Mouse (Mus musculus) macrophage (primary cell): ENCODE data around the gene Erbb2. TPM values are rescaled to one million over a fixed set of nuclear protein-coding genes. Genes with fewer than 3 reads are reported as not detected.

Experiments used
- H3K27ac ChIP-seq: fragments of 350-480 bp; formaldehyde crosslinking; 2 replicates; pipeline ENCODE4 v1.9.0; 2021
- H3K36me3 ChIP-seq: fragments of 350-480 bp; formaldehyde crosslinking; 2 replicates; pipeline ENCODE4 v1.9.0; 2021; ENCODE audit errors: inconsistent target
- H3K4me3 ChIP-seq: fragments of 350-480 bp; formaldehyde crosslinking; 2 replicates; pipeline ENCODE4 v1.9.0; 2021; ENCODE audit errors: inconsistent target
- H3K79me2 ChIP-seq: fragments of 350-480 bp; formaldehyde crosslinking; 2 replicates; pipeline ENCODE4 v1.9.0; 2021; ENCODE audit errors: inconsistent target
- WGBS: methylation state at CpG from one replicate; pipeline ENCODE4 v1.1.7; 2026; ENCODE audit warnings: inconsistent platforms; ENCODE audit not compliant: missing documents; 5-methylcytosine and 5-hydroxymethylcytosine counted together
- polyA plus RNA-seq: library from polyadenylated mRNA; stranded (reverse); fragments of 250-400 nt; gene quantifications from 3 replicates; pipeline ENCODE4 v1.2.4, GENCODE M21; 2018; ENCODE audit warnings: inconsistent platforms

Erbb2 gene
- polyA plus RNA-seq, 1 experiment from 2014 or later, result not detected

DNA sequence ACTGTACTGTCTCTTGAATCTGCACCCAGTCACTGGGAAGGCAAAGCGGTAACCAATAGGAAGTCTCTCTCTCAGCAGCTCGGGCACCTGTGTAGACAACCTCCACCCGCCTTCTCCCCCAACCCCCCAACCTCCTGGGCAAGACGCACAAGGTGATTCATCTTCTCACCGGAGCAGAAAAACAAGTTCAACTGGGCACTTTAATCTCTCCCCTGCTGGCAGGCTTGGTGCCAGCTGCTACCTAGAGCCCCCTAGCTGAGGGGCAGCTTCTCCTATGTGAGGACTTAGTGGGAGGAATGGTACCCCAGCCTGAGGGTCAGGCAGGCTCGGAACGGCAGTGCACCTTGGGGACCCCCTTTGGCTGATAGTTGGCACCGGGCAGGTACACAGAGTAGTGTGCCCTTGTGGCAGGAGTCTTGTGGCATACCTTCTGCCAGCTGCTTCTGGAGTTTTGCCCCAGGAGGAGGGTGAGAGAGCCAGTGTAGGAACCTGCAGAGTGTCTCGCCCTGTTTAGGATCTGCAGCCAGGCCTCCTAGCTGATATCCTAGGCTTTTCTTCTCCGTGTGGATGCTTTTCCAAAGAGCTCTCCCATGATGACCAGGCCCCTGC lies 6.8 kb downstream of the Erbb2 start:
- Histone ChIP-seq H3K27ac (no peak overlapping the region), H3K79me2 (no peaks in the 10 kb centered on the region), H3K36me3 (no peaks in the 10 kb centered on the region), H3K4me3 (no peak overlapping the region)
- WGBS, result 83% methylated on average over 10 of the region's 10 CpGs

GRCm38 (mm10) chr11:98426592-98426991 lies 14.3 kb downstream of the Erbb2 start:
- WGBS, result 91% methylated on average over 7 of the region's 7 CpGs
- Histone ChIP-seq H3K4me3 (no peak overlapping the region), H3K27ac (no peak overlapping the region), H3K36me3 (no peaks in the 10 kb centered on the region), H3K79me2 (no peaks in the 10 kb centered on the region)

DNA sequence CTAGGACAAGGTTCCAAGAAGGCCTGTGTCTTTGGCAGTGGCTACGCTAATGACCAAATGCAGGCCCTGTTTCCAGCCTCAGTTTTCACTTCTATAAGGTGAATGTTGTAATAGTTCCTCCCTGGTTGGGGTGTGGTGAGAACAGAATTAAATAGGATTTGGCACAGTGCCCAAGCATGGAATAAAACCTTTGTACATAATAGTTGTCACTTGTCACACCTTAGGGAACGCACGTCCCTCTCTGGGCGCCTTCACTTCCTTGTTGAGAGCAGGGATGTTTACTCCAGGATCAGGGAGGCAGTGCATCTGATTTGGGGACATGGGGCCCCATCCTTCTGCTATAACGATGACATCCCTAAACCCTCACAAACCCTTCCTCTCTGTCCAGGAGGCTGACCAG lies 16.2 kb downstream of the Erbb2 start:
- no peak overlapping the region for H3K4me3 ChIP-seq
- H3K27ac ChIP-seq, result no peak overlapping the region
- H3K79me2 ChIP-seq, result no peaks in the 10 kb centered on the region
- H3K36me3 ChIP-seq, result no peaks in the 10 kb centered on the region
- 81% methylated on average over 2 of the region's 5 CpGs for WGBS

GRCm38 (mm10) chr11:98431743-98432502 lies 19.7 kb downstream of the Erbb2 start:
- Histone ChIP-seq H3K36me3 (no peaks in the 10 kb centered on the region), H3K79me2 (no peaks in the 10 kb centered on the region), H3K4me3 (no peak overlapping the region), H3K27ac (no peak overlapping the region)
- 81% methylated on average over 9 of the region's 9 CpGs for WGBS

DNA sequence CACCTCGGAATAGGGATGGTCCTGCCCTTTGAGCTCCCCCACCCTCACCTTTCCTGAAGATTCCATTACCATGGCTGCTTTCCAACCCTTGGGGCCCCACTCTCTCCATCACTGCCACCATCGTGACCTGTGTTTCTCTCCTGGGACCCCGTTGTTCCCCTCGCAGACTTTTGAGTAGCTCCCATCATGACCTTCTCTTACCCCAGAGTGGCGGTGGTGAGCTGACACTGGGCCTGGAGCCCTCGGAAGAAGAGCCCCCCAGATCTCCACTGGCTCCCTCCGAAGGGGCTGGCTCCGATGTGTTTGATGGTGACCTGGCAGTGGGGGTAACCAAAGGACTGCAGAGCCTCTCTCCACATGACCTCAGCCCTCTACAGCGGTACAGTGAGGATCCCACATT lies 23.5 kb downstream of the Erbb2 start:
- H3K36me3 ChIP-seq, result no peaks in the 10 kb centered on the region
- no peaks in the 10 kb centered on the region for H3K79me2 ChIP-seq
- no peak overlapping the region for H3K4me3 ChIP-seq
- no peak overlapping the region for H3K27ac ChIP-seq
- WGBS, result 89% methylated on average over 9 of the region's 9 CpGs

DNA sequence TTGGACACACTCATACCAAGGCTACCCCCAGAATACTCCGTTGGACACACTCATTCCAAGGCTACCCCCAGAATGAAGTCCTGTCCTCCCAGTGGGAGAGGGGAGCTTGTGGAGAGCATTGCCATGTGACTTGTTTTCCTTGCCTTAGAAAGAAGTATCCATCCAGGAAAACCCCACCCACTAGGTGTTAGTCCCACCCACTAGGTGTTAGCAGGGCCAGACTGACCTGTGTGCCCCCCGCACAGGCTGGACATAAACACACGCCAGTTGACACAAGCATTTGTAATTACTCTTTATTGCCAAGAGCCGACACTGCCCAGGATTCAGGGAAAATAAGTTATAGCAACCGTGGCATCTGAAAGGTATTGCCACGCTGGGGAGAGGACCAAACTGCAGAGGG lies 25.2 kb downstream of the Erbb2 start:
- Histone ChIP-seq H3K36me3 (no peaks in the 10 kb centered on the region), H3K27ac (no peak overlapping the region), H3K4me3 (no peak overlapping the region), H3K79me2 (no peaks in the 10 kb centered on the region)
- 92% methylated on average over 6 of the region's 6 CpGs for WGBS

GRCm38 (mm10) chr11:98438331-98439158 lies 26.3 kb downstream of the Erbb2 start, which contains the start of gene Mien1:
Gene Mien1, minus strand, starts transcription at chr11:98438991.
- Histone ChIP-seq H3K36me3 (no peaks in the 10 kb centered on the region), H3K79me2 (no peaks in the 10 kb centered on the region), H3K27ac (peak within 1 kb of the TSS; percentile 78), H3K4me3 (peak within 1 kb of the TSS; percentile 88)
- WGBS, result 4% methylated on average over 43 of the region's 43 CpGs

- H3K79me2 ChIP-seq, result no peaks in the 10 kb centered on the region
- WGBS, result 100% methylated on average over 1 of the region's 1 CpGs
- no peak overlapping the region for H3K27ac ChIP-seq
- H3K4me3 ChIP-seq, result no peak overlapping the region
- no peaks in the 10 kb centered on the region for H3K36me3 ChIP-seq
Observed at GRCm38 (mm10) chr11:98443688-98444087, 31.4 kb downstream of the Erbb2 start.

DNA sequence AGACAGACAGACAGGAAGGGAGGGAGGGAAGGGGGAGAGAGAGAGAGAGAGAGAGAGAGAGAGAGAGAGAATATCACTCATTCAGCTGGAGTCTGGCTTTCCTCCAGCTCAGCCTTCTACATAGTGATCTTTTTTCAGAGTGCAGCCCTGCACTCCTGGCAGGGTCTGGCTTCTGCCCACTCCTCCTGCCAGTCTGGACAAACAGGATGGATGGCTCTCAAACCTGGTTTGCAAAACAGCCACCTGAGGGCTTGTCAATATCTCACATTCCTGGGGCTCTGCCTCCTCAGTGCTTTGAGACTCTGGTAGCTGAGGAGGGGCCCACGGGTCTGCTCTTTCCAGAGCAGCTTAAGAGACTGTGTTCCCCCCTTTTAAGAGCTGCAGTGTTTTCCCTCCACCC lies 33.0 kb downstream of the Erbb2 start:
- no peaks in the 10 kb centered on the region for H3K36me3 ChIP-seq
- 56% methylated on average over 1 of the region's 1 CpGs for WGBS
- no peak overlapping the region for H3K4me3 ChIP-seq
- H3K27ac ChIP-seq, result no peak overlapping the region
- H3K79me2 ChIP-seq, result no peaks in the 10 kb centered on the region

DNA sequence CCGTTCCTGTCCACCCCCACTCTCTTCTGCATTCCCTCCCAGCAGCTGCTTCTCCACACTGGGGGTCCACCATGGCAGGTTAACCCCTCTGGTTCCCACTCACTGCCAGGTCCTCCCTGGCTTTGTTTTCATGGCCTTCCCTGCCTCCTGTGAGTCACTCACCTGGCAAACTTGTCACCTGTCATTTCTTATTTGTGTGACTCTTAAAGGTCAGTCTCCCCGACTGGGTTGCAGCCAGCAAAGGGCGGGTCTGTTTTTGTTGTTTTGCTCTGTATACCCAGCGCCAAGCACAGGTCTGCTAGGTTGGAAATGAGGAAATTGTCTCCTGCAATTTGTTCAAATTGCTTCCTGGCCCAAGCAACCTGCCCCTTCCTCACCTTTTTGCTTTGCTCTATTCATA lies 33.4 kb downstream of the Erbb2 start:
- Histone ChIP-seq H3K36me3 (no peaks in the 10 kb centered on the region), H3K4me3 (no peak overlapping the region), H3K27ac (no peak overlapping the region), H3K79me2 (no peaks in the 10 kb centered on the region)
- 84% methylated on average over 4 of the region's 4 CpGs for WGBS

GRCm38 (mm10) chr11:98446213-98446561 lies 33.9 kb downstream of the Erbb2 start, which contains the start of gene Grb7:
Gene Grb7, plus strand, starts transcription at chr11:98446394.
- no peak within 1 kb of the TSS for H3K4me3 ChIP-seq
- H3K79me2 ChIP-seq, result no peaks in the 10 kb centered on the region
- H3K27ac ChIP-seq, result no peak within 1 kb of the TSS
- WGBS, result 55% methylated on average over 5 of the region's 5 CpGs
- H3K36me3 ChIP-seq, result no peaks in the 10 kb centered on the region

DNA sequence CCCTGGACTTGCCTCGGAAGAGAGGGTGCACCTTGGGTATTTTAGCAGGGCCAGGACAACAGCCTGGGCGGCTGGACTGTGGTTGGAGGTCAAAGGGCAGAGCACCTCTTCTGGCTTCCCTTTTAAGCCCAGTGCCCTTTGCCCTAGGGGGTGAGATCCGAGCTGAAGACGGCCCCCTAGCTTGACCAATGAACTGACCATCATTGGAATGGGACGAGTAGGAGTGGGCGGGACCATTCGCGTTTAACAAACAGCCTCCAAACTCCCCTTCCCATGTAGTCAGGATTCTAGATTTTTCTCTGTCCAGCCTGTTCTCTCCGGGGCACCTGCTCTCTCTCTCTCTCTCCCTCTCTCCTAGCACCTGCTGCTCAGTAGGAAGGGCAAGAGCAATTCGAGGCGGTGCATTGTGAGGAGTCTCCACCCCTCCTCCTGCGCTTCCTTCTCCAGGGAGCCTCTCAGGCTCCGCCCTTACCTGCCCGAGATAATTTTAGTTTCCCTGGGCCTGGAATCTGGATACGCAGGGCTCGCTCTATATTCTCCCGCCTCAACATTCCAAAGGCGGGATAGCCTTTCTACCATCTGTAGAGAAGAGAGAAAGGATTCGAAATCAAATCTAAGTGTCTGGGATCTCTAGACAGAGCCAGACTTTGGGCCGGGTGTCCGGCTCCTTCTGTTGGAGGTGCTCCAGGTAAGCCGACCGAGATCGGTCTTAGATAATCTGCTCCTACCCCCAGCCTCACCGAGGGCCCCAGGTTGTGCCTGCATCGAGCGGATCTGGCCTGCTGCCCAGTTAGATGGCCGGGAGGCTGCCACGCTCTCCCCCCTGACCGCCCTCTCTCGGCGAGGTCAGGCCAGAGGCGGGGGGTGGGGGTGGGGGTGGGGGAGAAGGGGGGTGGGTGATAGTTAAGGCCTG lies 34.5 kb downstream of the Erbb2 start:
- Histone ChIP-seq H3K79me2 (no peaks in the 10 kb centered on the region), H3K36me3 (no peaks in the 10 kb centered on the region), H3K27ac (no peak overlapping the region), H3K4me3 (no peak overlapping the region)
- WGBS, result 16% methylated on average over 28 of the region's 33 CpGs

DNA sequence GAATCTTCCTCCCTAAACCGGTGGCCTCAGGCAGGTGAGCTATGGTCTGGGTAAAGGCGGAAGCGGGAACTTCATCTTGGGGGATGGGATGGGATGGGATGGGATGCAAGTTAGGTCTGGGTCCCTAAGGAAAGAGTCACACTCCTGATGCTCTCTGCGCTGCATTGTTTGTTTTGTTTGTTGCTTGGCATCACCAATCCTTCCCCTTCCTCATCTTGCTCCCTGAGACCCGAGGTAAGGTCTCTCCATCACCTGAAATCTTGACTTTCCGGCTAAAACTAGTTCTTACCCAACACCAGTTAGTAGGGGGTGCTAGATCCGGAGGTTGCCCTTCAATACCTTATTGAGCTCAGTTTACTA lies 35.2 kb downstream of the Erbb2 start:
- WGBS, result 56% methylated on average over 6 of the region's 7 CpGs
- no peak overlapping the region for H3K4me3 ChIP-seq
- H3K27ac ChIP-seq, result no peak overlapping the region
- H3K79me2 ChIP-seq, result no peaks in the 10 kb centered on the region
- H3K36me3 ChIP-seq, result no peaks in the 10 kb centered on the region

DNA sequence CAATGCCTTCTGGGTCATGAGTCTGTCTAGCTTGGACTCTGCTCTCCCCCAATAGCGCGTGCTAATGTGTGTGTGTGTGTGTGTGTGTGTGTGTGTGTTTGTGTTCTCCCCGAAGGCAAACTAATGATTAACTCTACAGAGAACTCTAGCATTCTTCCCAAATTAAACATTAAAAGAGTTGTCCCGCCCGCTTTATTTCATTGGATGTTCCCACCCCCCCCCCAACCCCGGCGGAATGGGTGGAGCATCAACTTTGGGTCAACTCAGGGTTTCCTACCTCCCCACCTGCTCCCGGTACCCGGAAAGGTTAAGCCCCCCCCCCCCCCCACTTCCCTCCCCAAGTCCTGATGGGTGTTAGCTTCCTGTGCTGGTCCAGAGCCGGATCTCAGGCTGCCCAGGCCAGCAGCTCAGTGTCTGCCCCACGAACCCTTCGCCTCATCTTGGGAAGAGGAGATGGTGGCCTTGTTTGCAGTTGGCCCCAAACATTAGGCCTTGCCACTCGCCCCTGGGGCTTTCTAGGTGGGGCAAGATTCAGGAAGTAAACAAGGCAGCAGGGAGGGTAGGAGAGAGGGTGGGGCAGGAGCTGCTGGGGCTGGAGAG lies 36.0 kb downstream of the Erbb2 start:
- Histone ChIP-seq H3K79me2 (no peaks in the 10 kb centered on the region), H3K4me3 (no peak overlapping the region), H3K36me3 (no peaks in the 10 kb centered on the region), H3K27ac (no peak overlapping the region)
- WGBS, result 42% methylated on average over 9 of the region's 13 CpGs
